Mouse (Mus musculus) forebrain, embryonic 12.5 days (tissue): Measurements from ENCODE around the gene Plin1. TPM values are rescaled to one million over a fixed set of nuclear protein-coding genes. Genes with fewer than 3 reads are reported as not detected.

Experiments
- ATAC-seq: fragments of 200-750 bp; cut with Nextera tagmentation; 2 replicates; pipeline ENCODE4 v1.8.0; 2017; ENCODE audit warnings: moderate TSS enrichment; ENCODE audit not compliant: low FRiP score
- H3K27ac ChIP-seq: fragments of 300-500 bp; sonication (generic); 2 replicates; pipeline ENCODE4 v1.5.1; 2016; ENCODE audit warnings: mild to moderate bottlenecking
- H3K27me3 ChIP-seq: fragments of 300-500 bp; sonication (generic); 2 replicates; pipeline ENCODE4 v1.6.1; 2016; ENCODE audit warnings: mild to moderate bottlenecking
- H3K36me3 ChIP-seq: fragments of 300-500 bp; sonication (generic); replicated peaks from 2 replicates; pipeline ENCODE4 v1.6.1; 2016; ENCODE audit warnings: mild to moderate bottlenecking
- H3K4me1 ChIP-seq: fragments of 300-500 bp; sonication (generic); 2 replicates; pipeline ENCODE4 v1.6.1; 2016
- H3K4me2 ChIP-seq: fragments of 300-500 bp; sonication (generic); 2 replicates; pipeline ENCODE4 v1.6.1; 2016; ENCODE audit warnings: mild to moderate bottlenecking, moderate library complexity
- H3K4me3 ChIP-seq: fragments of 300-500 bp; sonication (generic); replicated peaks from 2 replicates; pipeline ENCODE4 v1.5.1; 2016; ENCODE audit warnings: mild to moderate bottlenecking
- H3K9ac ChIP-seq: fragments of 300-500 bp; sonication (generic); 2 replicates; pipeline ENCODE4 v1.6.1; 2016; ENCODE audit warnings: mild to moderate bottlenecking
- H3K9me3 ChIP-seq: fragments of 300-500 bp; sonication (generic); 2 replicates; pipeline ENCODE4 v1.6.1; 2016
- WGBS: fragments of 180-500 bp; shearing (Covaris S2); methylation state at CpG from one replicate; pipeline ENCODE4 v1.1.7; 2016; 5-methylcytosine and 5-hydroxymethylcytosine counted together
- polyA plus RNA-seq: library from polyadenylated mRNA; unstranded; fragments of >200 nt; fragmentation: Nextera tagmentation; extraction: Ambion mirVana; gene quantifications from 2 replicates; pipeline ENCODE4 v1.2.1, GENCODE M21; 2016

The Plin1 gene
- polyA plus RNA-seq, 1 experiment from 2014 or later, result 0.13 TPM

GRCm38 (mm10) chr7:79679186-79679585 lies 53.5 kb downstream of the Plin1 start:
- Histone ChIP-seq H3K4me3 (no peak overlapping the region), H3K4me2 (no peak overlapping the region), H3K9me3 (no peaks in the 10 kb centered on the region), H3K27me3 (no peaks in the 10 kb centered on the region), H3K4me1 (no peaks in the 10 kb centered on the region), H3K9ac (no peak overlapping the region), H3K36me3 (peaks cover 83% of the 10 kb centered on the region), H3K27ac (no peak overlapping the region)
- no peak for ATAC-seq

GRCm38 (mm10) chr7:79670900-79671604 lies 61.7 kb downstream of the Plin1 start:
- Histone ChIP-seq H3K27ac (no peak overlapping the region), H3K4me2 (no peak overlapping the region), H3K27me3 (no peaks in the 10 kb centered on the region), H3K4me3 (no peak overlapping the region), H3K9me3 (no peaks in the 10 kb centered on the region), H3K9ac (no peak overlapping the region), H3K4me1 (no peaks in the 10 kb centered on the region), H3K36me3 (peaks cover 80% of the 10 kb centered on the region)
- no peak for ATAC-seq
- 93% methylated on average over 4 of the region's 4 CpGs for WGBS

Other genes with a start within 250 kb of the Plin1 start
- gene Rhcg, start 115.2 kb downstream of the Plin1 start, polyA plus RNA-seq, result 7.1 and 8.5 TPM in 2 replicates
- gene Ticrr, start 72.7 kb downstream of the Plin1 start, polyA plus RNA-seq, result 15.5 and 16.4 TPM in 2 replicates
- gene Kif7, start 17.2 kb downstream of the Plin1 start, polyA plus RNA-seq, result 7.0 and 7.7 TPM in 2 replicates
- gene Pex11a, start 10.2 kb upstream of the Plin1 start, polyA plus RNA-seq, result 9.4 and 9.5 TPM in 2 replicates
- gene Wdr93, start 10.3 kb upstream of the Plin1 start, polyA plus RNA-seq, result 0.14 and 0.24 TPM in 2 replicates
- gene Mesp1, start 60.9 kb upstream of the Plin1 start, polyA plus RNA-seq, result not detected in 2 replicates
- gene Mesp2, start 77.8 kb upstream of the Plin1 start, polyA plus RNA-seq, result 0.46 and 0.75 TPM in 2 replicates
- 1.9 and 2.9 TPM in 2 replicates for gene Anpep, start 128.2 kb upstream of the Plin1 start, polyA plus RNA-seq
- 48.2 and 58.7 TPM in 2 replicates for gene Ap3s2, start 187.7 kb upstream of the Plin1 start, polyA plus RNA-seq
- 18.5 and 19.9 TPM in 2 replicates for gene Arpin, start 202.5 kb upstream of the Plin1 start, polyA plus RNA-seq